Mouse (Mus musculus) CH12.LX (cell line): Measurements from ENCODE around the gene Slc24a5.

Experiments used
- CTCF ChIP-seq, 2 experiments: IDR thresholded peaks in 1 of 2; conservative IDR thresholded peaks in 1 of 2; 2 replicates each; pipeline ENCODE4 v1.5.1; 2011 to 2012; ENCODE audit warnings: low read depth in 2 of 2, low read length in 2 of 2, improper control_type of control experiment in 1 of 2, inconsistent platforms in 1 of 2, mild to moderate bottlenecking in 1 of 2, moderate library complexity in 1 of 2
- POLR2A ChIP-seq: IDR thresholded peaks from 2 replicates; pipeline ENCODE4 v1.6.1; 2011; ENCODE audit warnings: low read depth, mild to moderate bottlenecking, improper control_type of control experiment, low read length
- RCOR1 ChIP-seq: conservative IDR thresholded peaks from 2 replicates; pipeline ENCODE4 v1.6.1; 2012; ENCODE audit warnings: low read depth, mild to moderate bottlenecking, inconsistent platforms, low read length, improper control_type of control experiment
- UBTF ChIP-seq: IDR thresholded peaks from 2 replicates; pipeline ENCODE4 v1.6.1; 2012; ENCODE audit warnings: low read depth, mild to moderate bottlenecking, inconsistent platforms, low read length, improper control_type of control experiment, moderate library complexity
- USF1 ChIP-seq: IDR thresholded peaks from 2 replicates; pipeline ENCODE4 v1.6.1; 2014; ENCODE audit warnings: low read depth, mild to moderate bottlenecking, inconsistent platforms, low read length, improper control_type of control experiment

GRCm38 (mm10) chr2:125135903-125136811, 68.2 kb downstream of the Slc24a5 start, which contains the start of gene Ctxn2:
- TF ChIP-seq CTCF (conservative IDR thresholded peaks at IDR 0.05 in 1 of 2, IDR thresholded peaks at IDR 0.05 in 1 of 2; ENCODE audit: low read depth in 2 of 2, low read length in 2 of 2) (no peak), USF1 (no peak), RCOR1 (no peak), UBTF (no peak), POLR2A (no peak)
